Mouse (Mus musculus) megakaryocyte, embryonic 14.5 days (primary cell): ENCODE results near the gene Zfp518b.

Experiments used
- FLI1 ChIP-seq: IDR thresholded peaks from 2 replicates; pipeline ENCODE4 v1.6.1; 2012; ENCODE audit warnings: low read length, inconsistent platforms, mixed read lengths
- GATA1 ChIP-seq: IDR thresholded peaks from 3 replicates; pipeline ENCODE4 v1.6.1; 2012; ENCODE audit warnings: mixed read lengths, low read length, inconsistent platforms, borderline replicate concordance

DNA sequence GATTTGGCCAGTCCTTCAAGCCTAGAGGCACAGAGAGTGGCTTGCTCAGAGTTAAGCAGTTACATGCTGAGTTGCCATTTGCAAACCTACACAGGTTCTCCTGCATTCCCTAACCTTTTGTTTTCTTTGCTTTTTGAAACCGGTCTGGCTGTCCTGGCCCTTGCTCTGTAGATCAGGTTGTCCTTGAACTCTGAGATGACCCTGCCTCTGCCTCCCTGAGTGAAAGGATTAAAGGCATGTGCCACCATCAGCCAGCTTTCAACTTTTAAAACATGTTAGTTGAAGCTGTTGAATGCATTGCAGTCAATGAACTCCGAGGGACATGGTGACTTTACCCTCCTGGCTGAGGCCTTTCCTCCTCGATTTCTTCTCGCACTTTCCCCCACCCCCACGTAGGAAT, 25.8 kb downstream of the Zfp518b start:
- TF ChIP-seq GATA1 = no peak
- TF ChIP-seq FLI1 = no peak
